11 mouse cellular contexts compared by ENCODE assay signal in genomic region chr19:24259390-24260351, GRCm38 (mm10). TPM values are rescaled to one million over a fixed set of nuclear protein-coding genes. Genes with fewer than 3 reads are reported as not detected.
DNase-seq lines count a peak whose midpoint lies in the region; ATAC-seq lines count a peak whose summit lies in the region.
"Had no signal": no experiment of that assay in that cellular context is flagged by ENCODE, and none has a peak within 500 bp of the region (broad histone marks: within the 10 kb centered on the region; RNA-seq: fewer than 3 reads in every experiment).

No protein-coding gene starts in this region.

- H3K4me1 ChIP-seq in midbrain, embryonic 11.5 days (ENCODE audit: control insufficient read depth, insufficient read depth, low read length): no peaks in the 10 kb centered on the region
- no peaks in the 10 kb centered on the region for H3K4me1 ChIP-seq in midbrain, embryonic 15.5 days
- peaks cover 5% of the 10 kb centered on the region; the same call in 1 of the 2 replicates for H3K4me1 ChIP-seq in stomach, embryonic 16.5 days (ENCODE audit: control insufficient read depth, insufficient read depth, low read length)
- H3K4me1 ChIP-seq: embryonic facial prominence, embryonic 13.5 days; liver, embryonic 13.5 days had no signal

- intact Hi-C loops in heart, postnatal 10 days (cut with DNase I): no loop called here

- no peaks in the 10 kb centered on the region for H3K9me3 ChIP-seq in midbrain, embryonic 11.5 days (ENCODE audit: control insufficient read depth, low read length)
- no peaks in the 10 kb centered on the region for H3K9me3 ChIP-seq in midbrain, embryonic 15.5 days
- no peaks in the 10 kb centered on the region for H3K9me3 ChIP-seq in stomach, embryonic 16.5 days (replicated peaks; ENCODE audit: control insufficient read depth, low read length)
- H3K9me3 ChIP-seq: embryonic facial prominence, embryonic 13.5 days; liver, embryonic 13.5 days had no signal

- ATAC-seq in midbrain, embryonic 11.5 days (ENCODE audit: low FRiP score): peak; percentile 48; the same call in 1 of the 2 replicates
- ATAC-seq in midbrain, embryonic 15.5 days (replicated peaks): no peak
- peak; percentile 33 for ATAC-seq in stomach, embryonic 16.5 days (ENCODE audit: insufficient read depth, low FRiP score)

- no peaks in the 10 kb centered on the region for H3K27me3 ChIP-seq in midbrain, embryonic 11.5 days (ENCODE audit: control insufficient read depth, insufficient read depth, low read length)
- no peaks in the 10 kb centered on the region for H3K27me3 ChIP-seq in midbrain, embryonic 15.5 days (replicated peaks)
- H3K27me3 ChIP-seq in stomach, embryonic 16.5 days (ENCODE audit: control insufficient read depth, insufficient read depth, low read length): no peaks in the 10 kb centered on the region
- H3K27me3 ChIP-seq: embryonic facial prominence, embryonic 13.5 days; liver, embryonic 13.5 days had no signal

- H3K36me3 ChIP-seq in midbrain, embryonic 11.5 days (ENCODE audit: control insufficient read depth, insufficient read depth, low read length): no peaks in the 10 kb centered on the region
- no peaks in the 10 kb centered on the region for H3K36me3 ChIP-seq in midbrain, embryonic 15.5 days (replicated peaks)
- H3K36me3 ChIP-seq in stomach, embryonic 16.5 days (ENCODE audit: control insufficient read depth, insufficient read depth, low read length): no peaks in the 10 kb centered on the region

- no peak overlapping the region; the same call in 1 of the 2 replicates for H3K9ac ChIP-seq in midbrain, embryonic 11.5 days (ENCODE audit: low read length)
- H3K9ac ChIP-seq in midbrain, embryonic 15.5 days: no peak overlapping the region
- H3K9ac ChIP-seq in stomach, embryonic 16.5 days (ENCODE audit: low read length): no peak overlapping the region
- H3K9ac ChIP-seq: embryonic facial prominence, embryonic 13.5 days; liver, embryonic 13.5 days had no signal

- WGBS in midbrain, embryonic 11.5 days: 75% methylated on average over 12 of the region's 12 CpGs
- 59% methylated on average over 12 of the region's 12 CpGs for WGBS in midbrain, embryonic 15.5 days
- WGBS in stomach, embryonic 16.5 days: 62% methylated on average over 12 of the region's 12 CpGs

- no peak overlapping the region; the same call in 1 of the 2 replicates for H3K27ac ChIP-seq in midbrain, embryonic 11.5 days (ENCODE audit: low read depth, low read length)
- no peak overlapping the region for H3K27ac ChIP-seq in midbrain, embryonic 15.5 days
- H3K27ac ChIP-seq in stomach, embryonic 16.5 days (ENCODE audit: low read length): no peak overlapping the region
- H3K27ac ChIP-seq: embryonic facial prominence, embryonic 13.5 days; liver, embryonic 13.5 days had no signal

- peak; percentile 50 for DNase-seq in heart, adult 11 months
- no peak for DNase-seq in heart, postnatal 10 days
- DNase-seq in midbrain, embryonic 11.5 days (ENCODE audit: low spot score, missing footprints): peak; percentile 79
- DNase-seq in kidney, postnatal 25 days: peak; percentile 32 to 66
- DNase-seq in gastrocnemius, postnatal 25 days: no peak
- DNase-seq in frontal cortex, postnatal 25 days (ENCODE audit: low spot score in 2 of 2): no peak
- DNase-seq: gastrocnemius, postnatal 14 days; liver, embryonic 13.5 days had no signal

- no peak overlapping the region for H3K4me2 ChIP-seq in midbrain, embryonic 11.5 days
- H3K4me2 ChIP-seq in midbrain, embryonic 15.5 days: no peak overlapping the region
- no peak overlapping the region for H3K4me2 ChIP-seq in stomach, embryonic 16.5 days (ENCODE audit: low read depth, low read length)
- H3K4me2 ChIP-seq: embryonic facial prominence, embryonic 13.5 days; liver, embryonic 13.5 days had no signal

- no peak overlapping the region for H3K4me3 ChIP-seq in midbrain, embryonic 11.5 days (ENCODE audit: low read depth, low read length)
- no peak overlapping the region for H3K4me3 ChIP-seq in midbrain, embryonic 15.5 days
- no peak overlapping the region for H3K4me3 ChIP-seq in stomach, embryonic 16.5 days (replicated peaks; ENCODE audit: low read length)
- H3K4me3 ChIP-seq: embryonic facial prominence, embryonic 13.5 days; liver, embryonic 13.5 days had no signal

RNA-seq across cellular contexts. Expression of gene Fxn, which starts 20.7 kb away (rescaled TPM):
- 10 to 100 TPM; 30.9 to 31.3 TPM for total RNA-seq in heart, postnatal 10 days (2021)
- polyA plus RNA-seq in midbrain, embryonic 11.5 days (2014; fragmentation: Nextera tagmentation; extraction: Ambion mirVana): 46.8 and 47.6 TPM in 2 replicates
- 38.1 and 40.9 TPM in 2 replicates for polyA plus RNA-seq in midbrain, embryonic 15.5 days (2015; fragmentation: Nextera tagmentation; extraction: Ambion mirVana)
- polyA plus RNA-seq in stomach, embryonic 16.5 days (2015; fragmentation: Nextera tagmentation; extraction: Ambion mirVana): 32.5 and 40.2 TPM in 2 replicates
- total RNA-seq in gastrocnemius, postnatal 25 days (2021): 10 to 100 TPM; 19.6 to 20.2 TPM

RNA-seq across cellular contexts. Expression of gene Tjp2, which starts 34.8 kb away (rescaled TPM):
- total RNA-seq in heart, postnatal 10 days (2021): 10 to 100 TPM; 28.3 to 33.3 TPM
- polyA plus RNA-seq in midbrain, embryonic 11.5 days (2014; fragmentation: Nextera tagmentation; extraction: Ambion mirVana): 22.3 and 23.0 TPM in 2 replicates
- 13.9 and 14.4 TPM in 2 replicates for polyA plus RNA-seq in midbrain, embryonic 15.5 days (2015; fragmentation: Nextera tagmentation; extraction: Ambion mirVana)
- polyA plus RNA-seq in stomach, embryonic 16.5 days (2015; fragmentation: Nextera tagmentation; extraction: Ambion mirVana): 30.4 and 31.1 TPM in 2 replicates
- total RNA-seq in gastrocnemius, postnatal 25 days (2021): 1 to 10 TPM; 4.4 to 4.8 TPM

Comparison
In these comparisons a context has a peak if more than half of its experiments do, and no peak if none do; other contexts are left out.
1. DNase-seq: peak in heart, adult 11 months (single experiment), midbrain, embryonic 11.5 days (single experiment) and kidney, postnatal 25 days (2 of 2); none in heart, postnatal 10 days (0 of 2), gastrocnemius, postnatal 25 days (single experiment) and frontal cortex, postnatal 25 days (0 of 2).